Mouse (Mus musculus) left cerebral cortex, adult 8-10 months (tissue): ENCODE measurements around the gene Cldnd2. TPM values are rescaled to one million over a fixed set of nuclear protein-coding genes. Genes with fewer than 3 reads are reported as not detected.

Experiments
- DNase-seq, 2 experiments: peaks; one replicate each; pipeline ENCODE4 v3.0.0; 2022; ENCODE audit warnings: low spot score in 2 of 2
- total RNA-seq, 4 experiments: library from RNA; stranded (reverse); gene quantifications; 2 replicates each; pipeline ENCODE4 v1.2.4; 2022

The Cldnd2 gene
- total RNA-seq, 4 experiments from 2014 or later, result not detected

GRCm38 (mm10) chr7:43443917-43444293, 3.3 kb downstream of the Cldnd2 start, which contains the start of the genes Etfb and Gm45233:
Etfb (plus strand) TSS chr7:43444083.
Gm45233 (plus strand) TSS chr7:43444128.
- DNase-seq, result peak; percentile 88 to 95

DNA sequence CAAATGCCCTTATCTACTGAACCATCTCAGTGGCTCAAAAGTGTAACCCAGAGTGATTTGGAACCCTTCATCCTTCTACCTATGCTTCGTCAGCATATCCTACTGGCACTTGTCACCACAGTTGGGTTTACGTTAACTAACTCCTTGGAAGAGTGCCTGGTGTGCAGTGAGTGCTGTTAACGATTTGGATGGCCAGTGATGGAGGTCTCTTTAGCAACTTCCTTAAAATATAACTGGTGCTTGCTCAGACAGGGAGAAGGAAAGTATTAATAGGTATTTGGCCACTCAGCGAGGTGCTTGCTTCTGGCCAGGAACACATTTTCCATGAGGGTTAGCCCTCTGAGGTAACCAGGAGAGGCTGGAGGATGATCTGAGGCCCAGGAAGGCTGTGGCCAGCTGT, 7.2 kb downstream of the Cldnd2 start:
- no peak for DNase-seq

GRCm38 (mm10) chr7:43448246-43448645, 7.7 kb downstream of the Cldnd2 start:
- no peak for DNase-seq

DNA sequence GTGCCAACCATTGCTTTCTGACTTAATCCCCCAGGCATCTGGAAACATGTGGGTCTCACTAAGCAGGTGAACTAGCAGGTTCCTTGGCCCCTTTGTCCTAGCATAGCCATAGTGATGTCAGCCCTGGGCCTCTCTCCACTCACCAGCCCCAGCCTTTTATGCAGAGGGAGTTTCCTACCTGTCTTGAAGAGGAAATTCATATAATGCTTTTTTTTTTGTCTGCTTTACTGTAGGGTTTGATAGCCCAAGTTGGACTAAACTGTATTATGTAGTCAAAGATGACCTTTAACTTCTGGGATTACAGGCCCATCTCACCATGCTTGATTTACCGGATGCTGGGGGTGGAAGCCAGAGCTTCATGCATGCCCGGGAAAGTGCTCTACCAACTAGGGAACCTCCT, 9.2 kb downstream of the Cldnd2 start:
- DNase-seq, result no peak

GRCm38 (mm10) chr7:43451726-43452125, 11.1 kb downstream of the Cldnd2 start:
- DNase-seq, result no peak

DNA sequence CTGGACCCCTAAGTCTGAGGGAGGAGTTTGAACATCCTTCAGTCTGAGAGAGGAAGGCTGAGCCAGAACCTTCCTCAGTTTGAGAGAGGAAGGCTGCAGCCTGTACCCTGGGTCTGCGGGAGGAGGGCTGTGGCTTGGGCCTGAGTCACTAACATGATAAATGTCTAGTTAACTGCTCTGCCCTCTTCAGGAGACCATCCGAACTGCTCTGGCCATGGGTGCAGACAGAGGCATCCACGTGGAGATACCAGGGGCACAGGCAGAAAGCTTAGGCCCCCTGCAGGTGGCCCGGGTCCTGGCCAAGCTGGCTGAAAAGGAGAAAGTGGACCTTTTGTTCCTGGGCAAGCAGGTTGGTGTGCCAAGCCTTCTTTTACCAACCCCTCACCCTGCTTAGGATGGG, 12.0 kb downstream of the Cldnd2 start:
- DNase-seq, result no peak

DNA sequence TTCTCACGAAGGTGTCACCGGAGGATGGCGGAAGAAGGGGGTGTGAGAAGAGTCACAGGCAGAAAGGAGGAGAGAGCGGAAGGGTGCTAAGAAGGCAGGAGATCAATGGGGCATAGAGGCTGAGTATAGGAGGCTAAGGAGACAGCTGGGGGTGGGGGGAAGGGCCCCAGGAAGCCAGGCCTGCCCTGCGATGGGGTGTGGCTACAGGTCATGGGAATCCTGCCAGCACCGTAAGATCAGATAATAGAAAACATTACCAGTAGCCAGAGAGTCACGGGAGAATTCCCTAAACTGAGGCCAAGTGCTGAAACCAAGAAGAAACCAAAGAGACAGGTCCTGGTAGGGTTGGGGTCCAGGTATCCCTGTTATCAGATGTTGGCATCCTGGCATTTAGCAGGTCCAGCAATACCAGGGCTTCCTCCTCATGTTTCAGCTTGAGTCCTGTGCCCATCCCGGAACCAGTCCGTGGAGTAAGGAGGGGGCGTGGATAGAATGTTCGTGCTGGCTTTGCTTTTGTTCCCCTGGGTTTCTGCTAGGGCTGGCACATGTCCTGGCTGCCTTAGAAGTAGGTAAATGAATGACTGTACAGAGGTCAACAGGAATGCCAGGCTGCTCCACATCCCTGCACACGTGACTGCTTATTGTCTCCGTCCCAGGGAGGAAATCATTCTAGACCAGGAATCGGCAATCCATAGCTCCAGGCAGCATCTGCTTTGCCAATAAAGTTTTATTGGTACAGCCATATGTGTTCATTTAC, 13.2 kb downstream of the Cldnd2 start:
- no peak for DNase-seq

GRCm38 (mm10) chr7:43454371-43454770, 13.8 kb downstream of the Cldnd2 start:
- DNase-seq, result no peak

GRCm38 (mm10) chr7:43462851-43463250, 22.3 kb downstream of the Cldnd2 start, which contains the start of gene Vsig10l:
Vsig10l (plus strand) TSS chr7:43463151.
- DNase-seq, result no peak

- DNase-seq, result no peak
Observed at GRCm38 (mm10) chr7:43463976-43464375, 23.4 kb downstream of the Cldnd2 start.

DNA sequence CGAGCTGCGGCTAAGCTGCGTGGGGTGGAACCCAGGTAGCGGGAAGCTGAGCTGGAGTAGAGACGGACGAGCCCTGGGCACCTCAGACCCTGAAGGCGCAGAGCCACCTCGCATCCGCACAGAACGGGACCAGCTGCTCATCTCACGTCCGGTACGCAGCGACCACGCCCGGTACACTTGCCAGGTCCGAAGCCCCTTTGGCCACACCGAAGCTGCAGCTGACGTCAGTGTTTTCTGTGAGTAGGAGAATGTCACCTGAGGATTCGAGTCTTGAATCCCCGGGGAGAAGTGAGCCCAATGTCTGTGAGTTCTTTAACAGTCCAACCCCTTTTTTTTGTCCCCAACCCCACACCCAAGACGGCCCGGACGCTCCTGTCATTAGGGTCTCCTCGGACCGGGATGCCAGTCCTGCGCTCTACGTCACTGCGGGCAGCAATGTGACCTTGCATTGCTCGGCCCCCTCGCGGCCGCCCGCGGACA, 24.3 kb downstream of the Cldnd2 start:
- no peak for DNase-seq

GRCm38 (mm10) chr7:43465344-43466098, 24.9 kb downstream of the Cldnd2 start:
- DNase-seq, result peak in 1 of 2 experiments; percentile 78

GRCm38 (mm10) chr7:43466099-43466694, 25.6 kb downstream of the Cldnd2 start:
- DNase-seq, result peak; percentile 56 to 61

DNA sequence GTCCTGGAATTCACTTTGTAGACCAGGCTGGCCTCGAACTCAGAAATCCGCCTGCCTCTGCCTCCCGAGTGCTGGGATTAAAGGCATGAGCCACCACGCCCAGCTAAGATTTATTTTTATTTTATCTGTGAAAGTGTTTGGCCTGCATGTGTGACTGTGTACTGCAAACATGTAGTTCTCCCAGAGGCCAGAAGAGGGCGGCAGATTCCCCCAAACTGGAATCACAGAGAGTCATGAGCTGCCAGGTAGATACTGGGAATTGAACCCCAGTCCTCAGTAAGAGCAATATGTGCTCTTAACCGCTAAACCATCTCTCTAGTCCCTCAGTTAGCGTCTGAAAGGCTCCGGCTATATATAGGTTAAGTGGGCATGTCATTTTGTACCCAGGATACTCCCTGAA, 29.8 kb downstream of the Cldnd2 start:
- no peak for DNase-seq

- DNase-seq, result no peak
Observed at GRCm38 (mm10) chr7:43475706-43476105, 35.1 kb downstream of the Cldnd2 start.

DNA sequence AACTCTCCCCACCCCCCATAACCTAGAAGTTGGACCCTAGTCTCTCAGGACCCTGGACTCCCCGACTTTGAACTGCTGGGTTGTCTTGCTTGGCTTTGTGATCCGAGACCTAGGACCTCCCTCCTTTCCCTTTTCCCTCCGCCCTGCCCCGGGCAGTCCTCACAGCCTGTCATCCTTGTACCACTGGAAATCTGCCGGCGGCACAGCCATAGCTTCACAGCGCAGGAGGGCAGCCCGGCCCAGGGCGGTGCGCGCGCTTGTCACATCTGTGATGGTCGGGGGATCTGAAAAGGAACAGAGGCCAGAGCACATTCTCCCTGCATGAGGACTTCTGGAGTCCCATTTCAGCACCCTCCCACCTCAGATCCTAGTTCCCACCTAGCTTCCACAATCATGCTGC, 35.8 kb downstream of the Cldnd2 start:
- DNase-seq, result no peak

GRCm38 (mm10) chr7:43481191-43481590, 40.6 kb downstream of the Cldnd2 start:
- DNase-seq, result peak in 1 of 2 experiments; percentile 83

- DNase-seq, result no peak
Observed at GRCm38 (mm10) chr7:43482090-43482716, 41.6 kb downstream of the Cldnd2 start.

DNA sequence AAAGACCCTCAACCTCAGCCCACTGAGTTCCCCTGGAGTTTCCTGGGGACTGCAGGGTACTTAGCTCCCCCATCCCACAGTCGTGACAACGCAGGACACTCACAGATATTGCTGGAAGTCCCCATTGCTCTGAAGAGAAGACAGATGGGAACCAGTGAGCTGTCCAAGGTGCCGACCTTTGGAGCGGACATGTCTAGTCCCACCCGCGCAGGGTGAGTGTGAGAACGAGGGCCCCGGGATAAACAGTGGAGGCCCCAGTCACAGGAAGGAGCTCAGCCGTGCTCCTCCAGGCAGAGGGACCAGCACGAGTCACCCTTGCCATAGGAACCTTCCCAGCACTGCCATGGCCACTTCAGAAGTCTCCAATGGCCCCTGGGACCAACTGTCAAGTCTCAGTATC, 42.7 kb downstream of the Cldnd2 start:
- no peak for DNase-seq

GRCm38 (mm10) chr7:43488646-43489045, 48.1 kb downstream of the Cldnd2 start:
- DNase-seq, result peak in 1 of 2 experiments; percentile 64

DNA sequence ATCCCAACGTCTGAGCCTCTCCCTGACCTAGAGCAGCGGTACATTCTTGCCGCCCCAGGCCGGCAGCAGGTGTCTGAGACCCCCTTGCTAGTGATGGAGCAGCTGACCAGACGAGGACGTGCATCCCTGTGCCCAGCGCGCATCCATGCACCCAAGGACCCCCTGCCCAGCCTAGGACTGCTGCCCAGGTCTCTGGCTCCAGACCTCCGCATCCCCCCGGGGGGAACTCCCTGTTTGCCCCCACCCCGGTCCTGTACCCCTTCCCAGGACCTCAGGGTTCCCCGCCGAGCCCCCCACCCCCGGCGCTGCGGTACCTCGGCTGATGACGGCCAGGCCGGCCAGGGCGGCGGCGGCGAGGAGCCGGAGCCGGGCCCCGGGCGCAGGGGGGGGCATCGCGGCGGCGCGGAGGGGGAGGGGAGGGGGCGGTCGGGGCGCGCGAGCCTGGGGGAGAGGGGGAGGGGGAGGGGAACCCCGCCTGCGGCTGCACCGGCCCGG, 49.1 kb downstream of the Cldnd2 start, which contains the start of gene Iglon5:
Gene Iglon5 (minus strand): TSS at position 445 of the 495 bp plus-strand sequence.
- DNase-seq, result no peak
